Mouse (Mus musculus): Measurements from ENCODE around the gene Zfp335. TPM values are rescaled to one million over a fixed set of nuclear protein-coding genes. Genes with fewer than 3 reads are reported as not detected.

Zfp335 gene
- total and polyA plus RNA-seq, 3 experiments, result 5.2 to 16.5 (median 12.0) TPM

DNA sequence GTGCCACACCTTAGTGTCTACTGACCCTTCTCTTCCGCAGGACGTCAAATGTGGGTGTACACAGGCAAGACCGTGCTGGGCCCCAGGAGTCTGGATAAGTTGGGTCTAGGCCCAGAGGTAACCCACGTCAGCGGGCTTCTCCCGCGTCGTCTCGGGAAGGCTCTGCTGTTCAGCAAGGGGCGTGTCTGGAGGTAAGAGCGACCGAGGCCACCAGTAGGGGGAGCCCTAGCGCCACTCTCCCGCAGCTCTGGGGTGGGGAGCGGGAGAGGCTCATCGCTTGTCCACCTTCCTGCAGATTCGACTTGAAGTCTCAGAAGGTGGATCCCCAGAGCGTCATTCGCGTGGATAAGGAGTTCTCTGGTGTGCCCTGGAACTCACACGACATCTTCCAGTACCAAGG lies 41.7 kb upstream of the Zfp335 start (continued):
- TF ChIP-seq IRF4 (IDR thresholded peaks at IDR 0.05; ENCODE audit: low read depth, low read length) (no peak), KAT2A (IDR thresholded peaks at IDR 0.05; ENCODE audit: insufficient replicate concordance, low read length) (no peak), HCFC1 (IDR thresholded peaks at IDR 0.05; ENCODE audit: low read depth, low read length) (no peak), MAFK (IDR thresholded peaks at IDR 0.05; ENCODE audit: insufficient replicate concordance, low read length) (no peak), MEF2A (IDR thresholded peaks at IDR 0.05; ENCODE audit: borderline replicate concordance, low read depth, low read length) (no peak), ETS1 (conservative IDR thresholded peaks at IDR 0.05; ENCODE audit: low read depth, low read length) (no peak), POLR2A (IDR thresholded peaks at IDR 0.05; ENCODE audit: low read depth, low read length) (no peak), ZKSCAN1 (IDR thresholded peaks at IDR 0.05; ENCODE audit: borderline replicate concordance, low read depth, low read length) (no peak), ZMIZ1 (IDR thresholded peaks at IDR 0.05; ENCODE audit: low read depth, low read length) (no peak), SIN3A (IDR thresholded peaks at IDR 0.05; ENCODE audit: low read length) (no peak), TCF12 (IDR thresholded peaks at IDR 0.05; ENCODE audit: low read depth, low read length) (no peak), NRF1 (IDR thresholded peaks at IDR 0.05; ENCODE audit: low read depth, low read length) (no peak), JUN (IDR thresholded peaks at IDR 0.05; ENCODE audit: insufficient read depth, low read depth, low read length) (no peak), RCOR1 (conservative IDR thresholded peaks at IDR 0.05; ENCODE audit: low read depth, low read length) (no peak), POLR2AphosphoS2 (IDR thresholded peaks at IDR 0.05; ENCODE audit: low read depth, low read length) (no peak), ZNF384 (IDR thresholded peaks at IDR 0.05; ENCODE audit: low read depth, low read length) (no peak), PAX5 (IDR thresholded peaks at IDR 0.05; ENCODE audit: low read length) (no peak)

DNA sequence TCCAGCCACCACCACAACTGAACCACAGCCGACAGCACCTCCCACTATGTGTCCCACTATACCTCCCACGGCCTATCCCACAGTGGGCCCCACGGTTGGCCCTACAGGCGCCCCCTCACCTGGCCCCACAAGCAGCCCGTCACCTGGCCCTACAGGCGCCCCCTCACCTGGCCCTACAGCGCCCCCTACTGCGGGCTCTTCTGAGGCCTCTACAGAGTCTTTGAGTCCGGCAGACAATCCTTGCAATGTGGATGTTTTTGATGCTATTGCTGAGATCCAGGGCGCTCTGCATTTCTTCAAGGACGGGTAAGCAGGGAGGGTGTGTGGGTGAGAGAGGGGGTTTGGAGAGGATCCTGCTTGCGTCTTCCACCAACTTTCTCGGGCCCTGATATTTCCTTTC lies 40.9 kb upstream of the Zfp335 start:
- Histone ChIP-seq H3K36me3 (replicated peaks in 1 of 2; ENCODE audit: control insufficient read depth in 1 of 2, insufficient read depth in 1 of 2, low read length in 1 of 2) (no peaks in the 10 kb centered on the region), H3K9ac (ENCODE audit: insufficient read depth, low read depth) (no peak overlapping the region), H3K9me3 (replicated peaks; ENCODE audit: low read length) (peaks cover 22% of the 10 kb centered on the region), H3K27me3 (replicated peaks) (peaks cover 80% of the 10 kb centered on the region), H3K4me1 (ENCODE audit: control insufficient read depth in 1 of 2, insufficient read depth in 2 of 2) (peaks cover 9 to 17% of the 10 kb centered on the region in 2 experiments), H3K4me3 (replicated peaks in 1 of 3; ENCODE audit: low read depth in 2 of 3, low read length in 2 of 3, poor library complexity in 1 of 3) (no peak overlapping the region), H3K79me2 (replicated peaks; ENCODE audit: control insufficient read depth, extremely low read depth, insufficient read depth, poor library complexity, severe bottlenecking) (no peaks in the 10 kb centered on the region), H3K4me2 (ENCODE audit: insufficient read depth, low read depth, poor library complexity, severe bottlenecking) (no peak overlapping the region), H3K27ac (ENCODE audit: insufficient read depth, low read depth) (no peak overlapping the region)
- no peak for TF ChIP-seq TBP (conservative IDR thresholded peaks at IDR 0.05; ENCODE audit: low read depth, low read length)
- TF ChIP-seq MYC (IDR thresholded peaks at IDR 0.05; ENCODE audit: low read depth, low read length), result no peak
- TF ChIP-seq BHLHE40 (IDR thresholded peaks at IDR 0.05; ENCODE audit: low read depth, low read length), result no peak
- TF ChIP-seq RAD21 (IDR thresholded peaks at IDR 0.05; ENCODE audit: low read depth, low read length), result peak; percentile 4; the same call in 1 of the 2 replicates
- TF ChIP-seq ZMIZ1 (IDR thresholded peaks at IDR 0.05; ENCODE audit: low read depth, low read length), result no peak
- TF ChIP-seq EP300 (IDR thresholded peaks at IDR 0.05; ENCODE audit: low read length), result no peak
- no peak for TF ChIP-seq POLR2A (IDR thresholded peaks at IDR 0.05; ENCODE audit: low read depth, low read length)
- TF ChIP-seq CTCF (conservative IDR thresholded peaks at IDR 0.05 in 1 of 2, IDR thresholded peaks at IDR 0.05 in 1 of 2; ENCODE audit: low read depth in 2 of 2, low read length in 2 of 2), result peak in 1 of 2 experiments; percentile 53; a peak in 2 of 4 replicates
- no peak for TF ChIP-seq CHD1 (IDR thresholded peaks at IDR 0.05; ENCODE audit: low read depth, low read length)
- TF ChIP-seq SMC3 (IDR thresholded peaks at IDR 0.05; ENCODE audit: low read depth, low read length), result peak; percentile 18; the same call in 1 of the 2 replicates
- DNase-seq (ENCODE audit: extremely low read depth), result no peak
- in situ Hi-C loops (cut with MboI; ENCODE audit: low pct_ligation_motif_present, low pct_unique_long_range_greater_than_20kb, low sequenced_read_pairs) (loop anchor here (10.0 kb wide), 1 partner anchor 332 kb away; the partner anchor contains the start of gene Slc35c2), dilution Hi-C loops (cut with MboI; ENCODE audit: extremely low pct_ligation_motif_present, extremely low pct_unique_long_range_greater_than_20kb, low sequenced_read_pairs) (no loop called here)
